Mouse (Mus musculus): ENCODE results near the gene Hspa4. TPM values are rescaled to one million over a fixed set of nuclear protein-coding genes. Genes with fewer than 3 reads are reported as not detected.
A peak's percentile ranks its signal among the peaks of the same experiment; 100 is the strongest.

The Hspa4 gene
- total and polyA plus RNA-seq, 3 experiments = 209 to 907 (median 276) TPM

GRCm38 (mm10) chr11:53304044-53304840 is 4.0 kb upstream of the Hspa4 start:
- peak; percentile 52 for DNase-seq (ENCODE audit: low read depth, low spot score)
- peaks cover 10% of the 10 kb centered on the region for H3K79me2 ChIP-seq (ENCODE audit: control insufficient read depth, insufficient read depth, low read length, poor library complexity)
- no peak for TF ChIP-seq ELF1 (IDR thresholded peaks at IDR 0.05; ENCODE audit: low read depth, low read length)
- TF ChIP-seq CTCF (IDR thresholded peaks at IDR 0.05 in 2 of 3, conservative IDR thresholded peaks at IDR 0.05 in 1 of 3; ENCODE audit: control insufficient read depth in 1 of 3, insufficient read depth in 1 of 3, low read depth in 2 of 3, low read length in 3 of 3, poor library complexity in 1 of 3, severe bottlenecking in 1 of 3) = peak in 1 of 3 experiments; percentile 11; a peak in 1 of 6 replicates
- no peak for TF ChIP-seq GABPA (IDR thresholded peaks at IDR 0.05; ENCODE audit: low read depth, low read length)
- H3K4me3 ChIP-seq (ENCODE audit: control insufficient read depth in 1 of 2, insufficient read depth in 1 of 2, low read depth in 2 of 2, low read length in 2 of 2) = no peak overlapping the region
- no peak overlapping the region for H3K27ac ChIP-seq (ENCODE audit: control insufficient read depth, low read depth, low read length)
- H3K4me1 ChIP-seq (ENCODE audit: control insufficient read depth in 1 of 2, insufficient read depth in 2 of 2, low read length in 2 of 2) = peaks cover 8 to 29% of the 10 kb centered on the region in 2 experiments
- H3K36me3 ChIP-seq (ENCODE audit: control insufficient read depth in 1 of 2, insufficient read depth in 2 of 2, low read length in 2 of 2) = peaks cover 0 to 31% of the 10 kb centered on the region in 2 experiments; a peak in 2 of 4 replicates
- no peaks in the 10 kb centered on the region for H3K9me3 ChIP-seq (replicated peaks; ENCODE audit: insufficient read depth, low read length)
- H3K9ac ChIP-seq (ENCODE audit: control insufficient read depth, low read depth, low read length, poor library complexity, severe bottlenecking) = no peak overlapping the region
- no peaks in the 10 kb centered on the region for H3K27me3 ChIP-seq (ENCODE audit: control insufficient read depth in 1 of 2, insufficient read depth in 2 of 2, low read length in 2 of 2)

DNA sequence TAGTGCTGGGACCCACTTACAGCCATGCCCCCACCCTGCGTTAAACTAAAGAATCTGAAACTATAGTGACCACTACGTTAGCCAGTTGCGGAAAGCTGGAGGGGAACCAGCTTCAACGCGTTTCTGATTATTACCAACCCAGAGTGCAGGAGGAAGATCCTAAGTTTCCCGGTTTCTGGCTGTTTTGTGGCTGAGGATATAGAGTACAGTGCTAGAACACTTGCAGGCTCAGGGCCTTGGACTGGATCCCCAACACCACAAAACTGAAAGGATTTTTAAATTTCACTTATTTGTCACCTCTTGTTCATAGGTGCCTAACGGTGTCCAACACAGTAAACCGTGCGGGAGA is 884 bp upstream of the Hspa4 start:
- peaks cover 14 to 36% of the 10 kb centered on the region in 2 experiments for H3K36me3 ChIP-seq (ENCODE audit: control insufficient read depth in 1 of 2, insufficient read depth in 2 of 2, low read length in 2 of 2)
- H3K27me3 ChIP-seq (ENCODE audit: control insufficient read depth in 1 of 2, insufficient read depth in 2 of 2, low read length in 2 of 2) = no peaks in the 10 kb centered on the region
- H3K27ac ChIP-seq (ENCODE audit: control insufficient read depth, low read depth, low read length) = peak overlapping the region; percentile 98
- peaks cover 9 to 32% of the 10 kb centered on the region in 2 experiments for H3K4me1 ChIP-seq (ENCODE audit: control insufficient read depth in 1 of 2, insufficient read depth in 2 of 2, low read length in 2 of 2)
- TF ChIP-seq UBTF (IDR thresholded peaks at IDR 0.05; ENCODE audit: borderline replicate concordance, insufficient read depth, low read depth, low read length) (no peak), MAZ (IDR thresholded peaks at IDR 0.05; ENCODE audit: low read depth, low read length) (peak; percentile 36; the same call in 1 of the 2 replicates)
- H3K4me3 ChIP-seq (ENCODE audit: control insufficient read depth in 1 of 2, insufficient read depth in 1 of 2, low read depth in 2 of 2, low read length in 2 of 2) = peak overlapping the region; percentile 48 to 58
- peak; percentile 51 for DNase-seq (ENCODE audit: low read depth, low spot score)
- H3K9ac ChIP-seq (ENCODE audit: control insufficient read depth, low read depth, low read length, poor library complexity, severe bottlenecking) = peak overlapping the region; percentile 84
- H3K79me2 ChIP-seq (ENCODE audit: control insufficient read depth, insufficient read depth, low read length, poor library complexity) = peaks cover 40% of the 10 kb centered on the region
- H3K9me3 ChIP-seq (replicated peaks; ENCODE audit: insufficient read depth, low read length) = no peaks in the 10 kb centered on the region

- no peaks in the 10 kb centered on the region for H3K9me3 ChIP-seq (replicated peaks; ENCODE audit: insufficient read depth, low read length)
- H3K79me2 ChIP-seq (ENCODE audit: control insufficient read depth, insufficient read depth, low read length, poor library complexity) = peaks cover 51% of the 10 kb centered on the region
- peaks cover 16 to 34% of the 10 kb centered on the region in 2 experiments for H3K4me1 ChIP-seq (ENCODE audit: control insufficient read depth in 1 of 2, insufficient read depth in 2 of 2, low read length in 2 of 2)
- H3K36me3 ChIP-seq (ENCODE audit: control insufficient read depth in 1 of 2, insufficient read depth in 2 of 2, low read length in 2 of 2) = peaks cover 24 to 47% of the 10 kb centered on the region in 2 experiments
- DNase-seq (ENCODE audit: low read depth, low spot score) = peak; percentile 80
- peak overlapping the region; percentile 91 for H3K9ac ChIP-seq (ENCODE audit: control insufficient read depth, low read depth, low read length, poor library complexity, severe bottlenecking)
- no peaks in the 10 kb centered on the region for H3K27me3 ChIP-seq (ENCODE audit: control insufficient read depth in 1 of 2, insufficient read depth in 2 of 2, low read length in 2 of 2)
- H3K4me3 ChIP-seq (ENCODE audit: control insufficient read depth in 1 of 2, insufficient read depth in 1 of 2, low read depth in 2 of 2, low read length in 2 of 2) = peak overlapping the region; percentile 68 to 98
- H3K27ac ChIP-seq (ENCODE audit: control insufficient read depth, low read depth, low read length) = peak overlapping the region; percentile 77
- TF ChIP-seq CHD2 (IDR thresholded peaks at IDR 0.05; ENCODE audit: low read length) (peak; percentile 73), RCOR1 (IDR thresholded peaks at IDR 0.05; ENCODE audit: low read depth, low read length) (no peak), BHLHE40 (IDR thresholded peaks at IDR 0.05; ENCODE audit: borderline replicate concordance, low read depth, low read length) (peak; percentile 86), POLR2A (IDR thresholded peaks at IDR 0.05; ENCODE audit: control insufficient read depth in 1 of 2, insufficient read depth in 1 of 2, low read depth in 1 of 2, low read length in 2 of 2, poor library complexity in 1 of 2) (peak in 1 of 2 experiments; percentile 89; a peak in 2 of 4 replicates), TCF12 (IDR thresholded peaks at IDR 0.05; ENCODE audit: low read depth, low read length) (peak; percentile 45), ELF1 (IDR thresholded peaks at IDR 0.05; ENCODE audit: low read depth, low read length) (peak; percentile 57), MAZ (IDR thresholded peaks at IDR 0.05; ENCODE audit: low read depth, low read length) (peak; percentile 55; the same call in 1 of the 2 replicates), UBTF (IDR thresholded peaks at IDR 0.05; ENCODE audit: borderline replicate concordance, insufficient read depth, low read depth, low read length) (no peak; the same call in 1 of the 2 replicates), TBP (IDR thresholded peaks at IDR 0.05; ENCODE audit: low read depth, low read length) (0 out of 2 replicates have a peak, but pooled peaks have one; percentile 26), ZMIZ1 (IDR thresholded peaks at IDR 0.05; ENCODE audit: low read depth, low read length) (no peak), HCFC1 (IDR thresholded peaks at IDR 0.05; ENCODE audit: low read depth, low read length) (peak; percentile 72), POLR2AphosphoS2 (IDR thresholded peaks at IDR 0.05; ENCODE audit: low read length) (peak; percentile 2; the same call in 1 of the 2 replicates), GABPA (IDR thresholded peaks at IDR 0.05; ENCODE audit: low read depth, low read length) (no peak), MXI1 (IDR thresholded peaks at IDR 0.05; ENCODE audit: low read depth, low read length) (peak; percentile 99), MYC (IDR thresholded peaks at IDR 0.05; ENCODE audit: low read depth, low read length) (peak; percentile 92), EP300 (IDR thresholded peaks at IDR 0.05; ENCODE audit: low read depth in 1 of 2, low read length in 2 of 2) (peak in 1 of 2 experiments; percentile 1; a peak in 1 of 4 replicates), CTCF (IDR thresholded peaks at IDR 0.05 in 2 of 3, conservative IDR thresholded peaks at IDR 0.05 in 1 of 3; ENCODE audit: control insufficient read depth in 1 of 3, insufficient read depth in 1 of 3, low read depth in 2 of 3, low read length in 3 of 3, poor library complexity in 1 of 3, severe bottlenecking in 1 of 3) (no peak), ZNF384 (IDR thresholded peaks at IDR 0.05; ENCODE audit: low read depth, low read length) (no peak), USF1 (IDR thresholded peaks at IDR 0.05; ENCODE audit: low read depth, low read length) (peak; percentile 75), NELFE (IDR thresholded peaks at IDR 0.05; ENCODE audit: low read depth, low read length) (no peak)
Observed at GRCm38 (mm10) chr11:53299551-53300329, 517 bp downstream of the Hspa4 start.
